ENCODE assay signal across 12 mouse cellular contexts in the genomic region with DNA sequence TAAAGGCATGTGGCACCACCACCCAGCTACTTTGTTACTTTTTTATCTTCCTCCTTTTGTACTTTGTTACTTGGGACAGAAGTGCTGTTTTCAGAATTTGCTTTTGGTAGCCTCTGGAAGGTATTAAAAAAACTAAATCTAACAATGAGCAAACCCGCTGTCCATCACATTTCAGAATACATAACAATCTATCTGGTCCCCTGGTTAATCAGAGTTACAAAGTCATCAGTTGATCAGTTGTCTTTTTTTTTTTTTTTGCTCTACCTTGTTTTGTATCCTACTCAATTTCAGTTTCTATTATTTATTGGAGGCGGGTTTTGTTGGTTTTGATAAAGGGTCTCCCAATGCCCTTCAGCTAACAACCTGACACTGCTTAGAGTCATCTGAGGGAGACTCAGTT. TPM values are rescaled to one million over a fixed set of nuclear protein-coding genes. Genes with fewer than 3 reads are reported as not detected.
DNase-seq lines count a peak whose midpoint lies in the region; ATAC-seq and TF ChIP-seq lines count a peak whose summit lies in the region.
"Had no signal": no experiment of that assay in that cellular context is flagged by ENCODE, and none has a peak within 500 bp of the region (broad histone marks: within the 10 kb centered on the region; RNA-seq: fewer than 3 reads in every experiment).

No protein-coding gene starts in this region.

- H3K4me2 ChIP-seq in heart, embryonic 15.5 days = no peak overlapping the region
- H3K4me2 ChIP-seq in midbrain, embryonic 11.5 days = peak overlapping the region; percentile 63; the same call in 1 of the 2 replicates
- H3K4me2 ChIP-seq in midbrain, postnatal 0 days (ENCODE audit: low read depth, low read length, poor library complexity, severe bottlenecking) = no peak overlapping the region
- H3K4me2 ChIP-seq in limb, embryonic 12.5 days = peak overlapping the region; percentile 67

- 0 out of 2 replicates have a peak overlapping the region, but pooled peaks have one; percentile 90 for H3K4me3 ChIP-seq in heart, embryonic 15.5 days
- H3K4me3 ChIP-seq in midbrain, embryonic 11.5 days (ENCODE audit: low read depth, low read length) = no peak overlapping the region
- no peak overlapping the region for H3K4me3 ChIP-seq in midbrain, postnatal 0 days (ENCODE audit: low read depth, low read length)
- no peak overlapping the region for H3K4me3 ChIP-seq in limb, embryonic 12.5 days (replicated peaks)

- no peaks in the 10 kb centered on the region for H3K9me3 ChIP-seq in heart, embryonic 15.5 days (replicated peaks)
- no peaks in the 10 kb centered on the region; the same call in 1 of the 2 replicates for H3K9me3 ChIP-seq in midbrain, embryonic 11.5 days (ENCODE audit: control insufficient read depth, low read length)
- no peaks in the 10 kb centered on the region for H3K9me3 ChIP-seq in midbrain, postnatal 0 days (ENCODE audit: low read length)
- no peaks in the 10 kb centered on the region for H3K9me3 ChIP-seq in limb, embryonic 12.5 days

- 92% methylated on average over 2 of the region's 2 CpGs for WGBS in heart, embryonic 15.5 days
- 95% methylated on average over 2 of the region's 2 CpGs for WGBS in midbrain, embryonic 11.5 days
- WGBS in midbrain, postnatal 0 days = 97% methylated on average over 2 of the region's 2 CpGs
- WGBS in limb, embryonic 12.5 days = 97% methylated on average over 2 of the region's 2 CpGs

- peaks cover 16% of the 10 kb centered on the region for H3K36me3 ChIP-seq in heart, embryonic 15.5 days
- peaks cover 13% of the 10 kb centered on the region for H3K36me3 ChIP-seq in midbrain, embryonic 11.5 days (ENCODE audit: control insufficient read depth, insufficient read depth, low read length)
- no peaks in the 10 kb centered on the region for H3K36me3 ChIP-seq in midbrain, postnatal 0 days (ENCODE audit: insufficient read depth, low read length)
- peaks cover 18% of the 10 kb centered on the region for H3K36me3 ChIP-seq in limb, embryonic 12.5 days

- H3K27ac ChIP-seq in heart, embryonic 15.5 days = no peak overlapping the region
- H3K27ac ChIP-seq in midbrain, embryonic 11.5 days (ENCODE audit: low read depth, low read length) = no peak overlapping the region
- H3K27ac ChIP-seq in midbrain, postnatal 0 days (ENCODE audit: low read depth, low read length) = no peak overlapping the region
- no peak overlapping the region for H3K27ac ChIP-seq in limb, embryonic 12.5 days

- no peak for ATAC-seq in heart, embryonic 15.5 days (replicated peaks; ENCODE audit: insufficient number of reproducible peaks, insufficient read depth, low FRiP score, low read depth)
- no peak for ATAC-seq in midbrain, embryonic 11.5 days (ENCODE audit: low FRiP score)
- no peak for ATAC-seq in midbrain, postnatal 0 days (ENCODE audit: low FRiP score)
- ATAC-seq in limb, embryonic 12.5 days (ENCODE audit: insufficient number of reproducible peaks, insufficient read depth, low FRiP score, low TSS enrichment, low read depth) = no peak

- no peak for TF ChIP-seq CTCF in midbrain, postnatal 0 days (IDR thresholded peaks at IDR 0.05)

- H3K4me1 ChIP-seq in heart, embryonic 15.5 days (replicated peaks) = peaks cover 13% of the 10 kb centered on the region
- peaks cover 8% of the 10 kb centered on the region for H3K4me1 ChIP-seq in midbrain, embryonic 11.5 days (ENCODE audit: control insufficient read depth, insufficient read depth, low read length)
- no peaks in the 10 kb centered on the region for H3K4me1 ChIP-seq in midbrain, postnatal 0 days (ENCODE audit: insufficient read depth, low read length)
- peaks cover 13% of the 10 kb centered on the region for H3K4me1 ChIP-seq in limb, embryonic 12.5 days (replicated peaks)

- no peaks in the 10 kb centered on the region for H3K27me3 ChIP-seq in heart, embryonic 15.5 days
- H3K27me3 ChIP-seq in midbrain, embryonic 11.5 days (ENCODE audit: control insufficient read depth, insufficient read depth, low read length) = no peaks in the 10 kb centered on the region
- H3K27me3 ChIP-seq in midbrain, postnatal 0 days (ENCODE audit: insufficient read depth, low read length) = no peaks in the 10 kb centered on the region
- no peaks in the 10 kb centered on the region for H3K27me3 ChIP-seq in limb, embryonic 12.5 days

- DNase-seq in heart, adult 8-10 months (ENCODE audit: low spot score) = no peak
- no peak for DNase-seq in midbrain, embryonic 11.5 days (ENCODE audit: low spot score, missing footprints)
- no peak for DNase-seq in midbrain, postnatal 0 days (ENCODE audit: low spot score)
- DNase-seq in naive thymus-derived CD4-positive, alpha-beta T cell, adult 2 months (ENCODE audit: low read depth) = peak; percentile 10
- no peak for DNase-seq in cerebellum, adult 8-10 months
- no peak for DNase-seq in retina, postnatal 1 day
- DNase-seq: cerebellum, adult 11-12 months; gastrocnemius, postnatal 25 days; kidney, postnatal 14 days; thymus, postnatal 4 days had no signal

- no peak overlapping the region for H3K9ac ChIP-seq in heart, embryonic 15.5 days
- H3K9ac ChIP-seq in midbrain, embryonic 11.5 days (ENCODE audit: low read length) = no peak overlapping the region; the same call in 1 of the 2 replicates
- no peak overlapping the region for H3K9ac ChIP-seq in midbrain, postnatal 0 days (replicated peaks; ENCODE audit: low read length, poor library complexity, severe bottlenecking)
- no peak overlapping the region for H3K9ac ChIP-seq in limb, embryonic 12.5 days (replicated peaks)

RNA-seq across cellular contexts. Expression of a gene that starts 1.0 kb away (rescaled TPM):
- polyA plus RNA-seq in heart, embryonic 15.5 days (2015; fragmentation: Nextera tagmentation; extraction: Ambion mirVana) = 29.2 and 36.1 TPM in 2 replicates
- under 1 TPM; 0.22 to 0.66 (median 0.40) TPM for total RNA-seq in heart, adult 8-10 months (2022)
- polyA plus RNA-seq in midbrain, embryonic 11.5 days (2014; fragmentation: Nextera tagmentation; extraction: Ambion mirVana) = 89.9 and 98.6 TPM in 2 replicates
- 6.2 and 6.7 TPM in 2 replicates for total RNA-seq in midbrain, postnatal 0 days (2014; rRNA removed)
- 5.0 and 5.3 TPM in 2 replicates for polyA plus RNA-seq in midbrain, postnatal 0 days (2015; fragmentation: Nextera tagmentation; extraction: Ambion mirVana)
- polyA plus RNA-seq in limb, embryonic 12.5 days (2016; fragmentation: Nextera tagmentation; extraction: Ambion mirVana) = 90.7 and 92.7 TPM in 2 replicates

RNA-seq across cellular contexts. Expression of a gene that starts 31.7 kb away (rescaled TPM):
- 4.3 and 7.3 TPM in 2 replicates for polyA plus RNA-seq in heart, embryonic 15.5 days (2015; fragmentation: Nextera tagmentation; extraction: Ambion mirVana)
- 1 to 10 TPM; 1.7 to 2.9 (median 2.5) TPM for total RNA-seq in heart, adult 8-10 months (2022)
- 15.1 and 16.9 TPM in 2 replicates for polyA plus RNA-seq in midbrain, embryonic 11.5 days (2014; fragmentation: Nextera tagmentation; extraction: Ambion mirVana)
- 17.4 and 17.9 TPM in 2 replicates for total RNA-seq in midbrain, postnatal 0 days (2014; rRNA removed)
- polyA plus RNA-seq in midbrain, postnatal 0 days (2015; fragmentation: Nextera tagmentation; extraction: Ambion mirVana) = 9.0 and 11.1 TPM in 2 replicates
- polyA plus RNA-seq in limb, embryonic 12.5 days (2016; fragmentation: Nextera tagmentation; extraction: Ambion mirVana) = 18.3 and 20.2 TPM in 2 replicates

RNA-seq across cellular contexts. Expression of a gene that starts 43.0 kb away (rescaled TPM):
- 1.9 and 2.9 TPM in 2 replicates for polyA plus RNA-seq in heart, embryonic 15.5 days (2015; fragmentation: Nextera tagmentation; extraction: Ambion mirVana)
- total RNA-seq in heart, adult 8-10 months (2022) = 1 to 10 TPM in 2 of 4 experiments, under 1 TPM in 2; 0.66 to 1.5 (median 0.89) TPM
- polyA plus RNA-seq in midbrain, embryonic 11.5 days (2014; fragmentation: Nextera tagmentation; extraction: Ambion mirVana) = 2.3 and 3.0 TPM in 2 replicates
- total RNA-seq in midbrain, postnatal 0 days (2014; rRNA removed) = 19.4 and 23.6 TPM in 2 replicates
- 4.0 and 4.3 TPM in 2 replicates for polyA plus RNA-seq in midbrain, postnatal 0 days (2015; fragmentation: Nextera tagmentation; extraction: Ambion mirVana)
- polyA plus RNA-seq in limb, embryonic 12.5 days (2016; fragmentation: Nextera tagmentation; extraction: Ambion mirVana) = 19.5 and 19.8 TPM in 2 replicates

RNA-seq across cellular contexts. Expression of a gene that starts 47.0 kb away (rescaled TPM):
- 3.6 and 3.8 TPM in 2 replicates for polyA plus RNA-seq in heart, embryonic 15.5 days (2015; fragmentation: Nextera tagmentation; extraction: Ambion mirVana)
- total RNA-seq in heart, adult 8-10 months (2022) = 10 to 100 TPM; 11.5 to 14.5 (median 12.6) TPM
- 6.5 and 7.3 TPM in 2 replicates for polyA plus RNA-seq in midbrain, embryonic 11.5 days (2014; fragmentation: Nextera tagmentation; extraction: Ambion mirVana)
- total RNA-seq in midbrain, postnatal 0 days (2014; rRNA removed) = 146 and 168 TPM in 2 replicates
- 27.4 and 27.6 TPM in 2 replicates for polyA plus RNA-seq in midbrain, postnatal 0 days (2015; fragmentation: Nextera tagmentation; extraction: Ambion mirVana)
- 6.7 and 9.9 TPM in 2 replicates for polyA plus RNA-seq in limb, embryonic 12.5 days (2016; fragmentation: Nextera tagmentation; extraction: Ambion mirVana)

Comparison
In these comparisons a context has a peak if more than half of its experiments do, and no peak if none do; other contexts are left out.
1. H3K4me2 ChIP-seq: peak in midbrain, embryonic 11.5 days (single experiment) and limb, embryonic 12.5 days (single experiment); none in heart, embryonic 15.5 days (single experiment) and midbrain, postnatal 0 days (single experiment).